Mouse (Mus musculus) midbrain, embryonic 14.5 days (tissue): ENCODE data around the gene Sgcg. TPM values are rescaled to one million over a fixed set of nuclear protein-coding genes. Genes with fewer than 3 reads are reported as not detected.

Experiments
- ATAC-seq: fragments of 200-750 bp; cut with Nextera tagmentation; 2 replicates; pipeline ENCODE4 v1.8.0; 2017; ENCODE audit warnings: moderate number of reproducible peaks, moderate library complexity; ENCODE audit not compliant: low FRiP score, low TSS enrichment
- DNase-seq: peaks from one replicate; pipeline ENCODE4 v3.0.0-alpha.2; 2015
- H3K27ac ChIP-seq: fragments of 300-500 bp; sonication (generic); replicated peaks from 2 replicates; pipeline ENCODE4 v1.5.1; 2014; ENCODE audit warnings: mild to moderate bottlenecking, low read depth, low read length, moderate library complexity
- H3K27me3 ChIP-seq: fragments of 300-500 bp; sonication (generic); 2 replicates; pipeline ENCODE4 v1.6.1; 2014; ENCODE audit warnings: low read length, control low read depth, mixed read lengths; ENCODE audit not compliant: control insufficient read depth, insufficient read depth
- H3K36me3 ChIP-seq: fragments of 300-500 bp; sonication (generic); 2 replicates; pipeline ENCODE4 v1.6.1; 2014; ENCODE audit warnings: low read length, control low read depth; ENCODE audit not compliant: control insufficient read depth, insufficient read depth
- H3K4me1 ChIP-seq: fragments of 300-500 bp; sonication (generic); 2 replicates; pipeline ENCODE4 v1.6.1; 2014; ENCODE audit warnings: mild to moderate bottlenecking, antibody characterized with exemption, low read length, control low read depth; ENCODE audit not compliant: control insufficient read depth, insufficient read depth
- H3K4me2 ChIP-seq: fragments of 300-500 bp; sonication (generic); 2 replicates; pipeline ENCODE4 v1.6.1; 2014; ENCODE audit warnings: mild to moderate bottlenecking, low read length, moderate library complexity
- H3K4me3 ChIP-seq: fragments of 300-500 bp; sonication (generic); replicated peaks from 2 replicates; pipeline ENCODE4 v1.5.1; 2014; ENCODE audit warnings: low read depth, low read length
- H3K9ac ChIP-seq: fragments of 300-500 bp; sonication (generic); replicated peaks from 2 replicates; pipeline ENCODE4 v1.6.1; 2014; ENCODE audit warnings: mild to moderate bottlenecking, low read length, moderate library complexity
- H3K9me3 ChIP-seq: fragments of 300-500 bp; sonication (generic); 2 replicates; pipeline ENCODE4 v1.6.1; 2016; ENCODE audit warnings: low read length, control low read depth, mixed read lengths; ENCODE audit not compliant: control insufficient read depth
- WGBS: fragments of 180-500 bp; shearing (Covaris S2); extraction: QIAGEN DNeasy Blood & Tissue Kit; methylation state at CpG from one replicate; pipeline ENCODE4 v1.1.7; 2014; 5-methylcytosine and 5-hydroxymethylcytosine counted together
- polyA plus RNA-seq: library from polyadenylated mRNA; unstranded; fragments of >200 nt; fragmentation: Nextera tagmentation; extraction: Ambion mirVana; gene quantifications from 2 replicates; pipeline ENCODE4 v1.2.1, GENCODE M21; 2014

Sgcg gene
- polyA plus RNA-seq, 1 experiment from 2014 or later: not detected

- ATAC-seq (peak; percentile 97), DNase-seq (peak; percentile 98)
- Histone ChIP-seq H3K4me3 (peak overlapping the region; percentile 85), H3K27ac (peak overlapping the region; percentile 91), H3K4me1 (peaks cover 13% of the 10 kb centered on the region), H3K4me2 (peak overlapping the region; percentile 66), H3K27me3 (no peaks in the 10 kb centered on the region), H3K9ac (peak overlapping the region; percentile 91), H3K36me3 (no peaks in the 10 kb centered on the region), H3K9me3 (no peaks in the 10 kb centered on the region)
- WGBS: under 1% methylated on average over 51 of the region's 52 CpGs
Observed at GRCm38 (mm10) chr14:61172548-61173158, 85.6 kb downstream of the Sgcg start.

GRCm38 (mm10) chr14:61171261-61171970 lies 86.9 kb downstream of the Sgcg start:
- no peak for DNase-seq
- no peak overlapping the region for H3K9ac ChIP-seq

More at GRCm38 (mm10) chr14:61171261-61171970, 86.9 kb downstream of the Sgcg start:
- WGBS: 93% methylated on average over 5 of the region's 5 CpGs
- H3K36me3 ChIP-seq: no peaks in the 10 kb centered on the region
- ATAC-seq: no peak
- peaks cover 13% of the 10 kb centered on the region for H3K4me1 ChIP-seq
- no peaks in the 10 kb centered on the region for H3K27me3 ChIP-seq
- H3K4me3 ChIP-seq: no peak overlapping the region
- H3K9me3 ChIP-seq: no peaks in the 10 kb centered on the region
- no peak overlapping the region for H3K27ac ChIP-seq
- no peak overlapping the region for H3K4me2 ChIP-seq

Other genes starting within 250 kb of the Sgcg start
- gene Tnfrsf19, start 212.0 kb downstream of the Sgcg start, polyA plus RNA-seq: 25.4 and 46.9 TPM in 2 replicates
- 12.5 and 16.3 TPM in 2 replicates for gene Sacs, start 120.0 kb downstream of the Sgcg start, polyA plus RNA-seq
- gene Arl11, start 51.3 kb upstream of the Sgcg start, polyA plus RNA-seq: 0.47 TPM in 1 of 2 replicates, not detected in the other
- gene Ebpl, start 101.9 kb upstream of the Sgcg start, polyA plus RNA-seq: 7.6 and 8.8 TPM in 2 replicates
- 63.0 and 97.9 TPM in 2 replicates for gene Kpna3, start 181.4 kb upstream of the Sgcg start, polyA plus RNA-seq